Mouse (Mus musculus): ENCODE results near the gene Msmp.

DNA sequence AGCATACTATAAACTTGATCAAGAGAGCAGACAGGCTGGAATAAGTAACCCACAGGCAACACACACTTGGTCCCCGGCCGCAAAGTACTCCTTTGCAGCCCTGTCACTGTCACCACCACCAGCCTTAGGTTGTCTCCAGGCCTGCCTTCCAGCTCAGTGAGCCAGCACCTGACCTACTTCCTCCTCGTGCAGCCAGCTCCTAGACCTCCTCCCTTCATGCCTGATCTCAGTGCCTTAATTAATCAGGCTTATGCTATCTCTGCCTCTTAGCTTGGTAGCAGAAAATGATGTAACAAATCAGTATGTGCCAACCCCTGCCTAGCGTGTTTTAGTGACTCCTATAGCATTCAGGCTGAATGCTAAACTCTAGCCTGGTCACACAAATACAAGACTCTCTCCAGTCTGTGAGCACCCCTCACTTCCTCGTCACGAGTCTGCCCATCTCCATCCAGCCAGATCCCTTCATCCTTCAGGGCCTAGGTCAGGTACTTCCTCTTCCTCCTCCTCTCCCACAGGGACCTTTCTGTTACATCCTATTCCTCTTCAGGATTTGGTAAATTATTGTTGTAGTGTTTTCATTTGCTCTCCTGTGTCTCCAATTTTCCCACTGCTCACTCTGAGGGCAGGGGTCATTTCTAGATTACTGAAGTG is 12.8 kb downstream of the Msmp start:
- TF ChIP-seq CTCF (IDR thresholded peaks at IDR 0.05; ENCODE audit: low read depth, low read length) (no peak), EP300 (IDR thresholded peaks at IDR 0.05; ENCODE audit: insufficient read depth, low read depth, low read length) (no peak), POLR2A (IDR thresholded peaks at IDR 0.05; ENCODE audit: insufficient read depth, low read length) (no peak)
